ENCODE assay signal across 7 mouse cellular contexts in the genomic region with DNA sequence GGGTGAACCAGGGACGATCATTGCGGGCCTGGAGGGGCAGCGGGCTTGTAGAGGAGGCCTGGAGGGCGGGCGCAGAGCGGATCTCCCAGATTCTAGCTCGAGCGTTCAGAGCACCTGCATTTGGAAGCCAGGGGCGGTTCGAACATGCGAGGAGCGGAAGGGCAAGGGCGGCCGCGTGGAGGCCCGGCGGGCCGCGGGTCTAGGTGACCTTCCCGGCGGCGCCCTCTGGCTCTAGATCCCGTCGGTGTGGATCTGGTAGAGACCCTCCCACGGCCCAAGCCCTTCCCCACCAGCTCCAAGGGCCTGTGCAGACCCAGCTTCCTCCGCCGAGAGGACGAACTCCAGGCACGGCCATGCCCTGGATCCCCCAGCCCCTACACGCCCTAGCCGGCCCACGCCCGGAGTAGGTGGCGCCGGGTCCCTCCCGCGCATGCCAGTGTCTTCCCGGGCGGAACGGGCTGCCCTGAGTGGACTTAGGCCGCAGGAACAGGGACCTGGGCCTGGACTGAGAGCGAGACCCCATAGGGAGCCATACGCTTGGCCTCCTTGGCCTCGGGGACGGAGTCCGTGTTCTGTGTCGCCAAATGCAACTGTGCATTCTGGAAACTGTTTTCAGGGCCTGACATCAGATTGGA. TPM values are rescaled to one million over a fixed set of nuclear protein-coding genes. Genes with fewer than 3 reads are reported as not detected.
DNase-seq lines count a peak whose midpoint lies in the region; ATAC-seq and TF ChIP-seq lines count a peak whose summit lies in the region.

No protein-coding gene starts in this region.

- in situ Hi-C loops in CH12.LX (cut with MboI; ENCODE audit: low pct_ligation_motif_present, low pct_unique_long_range_greater_than_20kb, low sequenced_read_pairs) = no loop called here

- intact Hi-C loops in heart, postnatal 10 days (cut with DNase I) = no loop called here

- ATAC-seq in G1E (ENCODE audit: extremely low read depth, insufficient number of reproducible peaks, low FRiP score, poor library complexity, severe bottlenecking) = no peak
- ATAC-seq in embryonic facial prominence, embryonic 13.5 days (ENCODE audit: insufficient number of reproducible peaks, insufficient read depth, low FRiP score, low TSS enrichment, low read depth) = peak; percentile 22; the same call in 1 of the 2 replicates
- peak; percentile 25 for ATAC-seq in megakaryocyte, adult 5-6 weeks (ENCODE audit: poor library complexity, severe bottlenecking)
- peak; percentile 30 for ATAC-seq in stomach, embryonic 14.5 days (ENCODE audit: insufficient number of reproducible peaks, insufficient read depth, low FRiP score, low read depth)

- H3K4me2 ChIP-seq in CH12.LX (ENCODE audit: insufficient read depth, low read depth, poor library complexity, severe bottlenecking) = peak overlapping the region; percentile 72
- H3K4me2 ChIP-seq in embryonic facial prominence, embryonic 13.5 days = peak overlapping the region; percentile 92
- H3K4me2 ChIP-seq in stomach, embryonic 14.5 days (replicated peaks; ENCODE audit: low read depth, low read length) = peak overlapping the region; percentile 86

- peak overlapping the region; percentile 80 to 86 (median 84) for H3K4me3 ChIP-seq in CH12.LX (replicated peaks in 1 of 3; ENCODE audit: low read depth in 2 of 3, low read length in 2 of 3, poor library complexity in 1 of 3)
- peak overlapping the region; percentile 89 for H3K4me3 ChIP-seq in G1E (ENCODE audit: low read depth, low read length)
- peak overlapping the region; percentile 96 for H3K4me3 ChIP-seq in embryonic facial prominence, embryonic 13.5 days
- peak overlapping the region; percentile 93 for H3K4me3 ChIP-seq in stomach, embryonic 14.5 days (ENCODE audit: low read depth, low read length)

- dilution Hi-C loops in CH12.LX (cut with MboI; ENCODE audit: extremely low pct_ligation_motif_present, extremely low pct_unique_long_range_greater_than_20kb, low sequenced_read_pairs) = no loop called here

- H3K9ac ChIP-seq in CH12.LX (ENCODE audit: insufficient read depth, low read depth) = peak overlapping the region; percentile 90
- peak overlapping the region; percentile 96 for H3K9ac ChIP-seq in embryonic facial prominence, embryonic 13.5 days
- H3K9ac ChIP-seq in stomach, embryonic 14.5 days (replicated peaks; ENCODE audit: low read depth, low read length) = peak overlapping the region; percentile 95

- TF ChIP-seq CTCF in CH12.LX (conservative IDR thresholded peaks at IDR 0.05 in 1 of 2, IDR thresholded peaks at IDR 0.05 in 1 of 2; ENCODE audit: low read depth in 2 of 2, low read length in 2 of 2) (no peak), G1E (IDR thresholded peaks at IDR 0.05; ENCODE audit: low read depth, low read length) (no peak)

- peak overlapping the region; percentile 63 for H3K27ac ChIP-seq in CH12.LX (ENCODE audit: insufficient read depth, low read depth)
- H3K27ac ChIP-seq in embryonic facial prominence, embryonic 13.5 days = peak overlapping the region; percentile 94
- H3K27ac ChIP-seq in stomach, embryonic 14.5 days (ENCODE audit: low read length) = peak overlapping the region; percentile 85

- WGBS in embryonic facial prominence, embryonic 13.5 days = 1% methylated on average over 46 of the region's 47 CpGs
- WGBS in stomach, embryonic 14.5 days = under 1% methylated on average over 46 of the region's 47 CpGs

- peaks cover 6% of the 10 kb centered on the region for H3K9me3 ChIP-seq in CH12.LX (replicated peaks; ENCODE audit: low read length)
- H3K9me3 ChIP-seq in G1E (replicated peaks) = peaks cover 6% of the 10 kb centered on the region
- H3K9me3 ChIP-seq in embryonic facial prominence, embryonic 13.5 days = no peaks in the 10 kb centered on the region
- H3K9me3 ChIP-seq in stomach, embryonic 14.5 days (ENCODE audit: control insufficient read depth, low read depth, low read length) = no peaks in the 10 kb centered on the region

- H3K27me3 ChIP-seq in CH12.LX (replicated peaks) (no peaks in the 10 kb centered on the region), G1E (ENCODE audit: insufficient read depth, low read length) (no peaks in the 10 kb centered on the region)
- no peaks in the 10 kb centered on the region for H3K27me3 ChIP-seq in embryonic facial prominence, embryonic 13.5 days
- no peaks in the 10 kb centered on the region for H3K27me3 ChIP-seq in stomach, embryonic 14.5 days (ENCODE audit: control insufficient read depth, insufficient read depth, low read length)

- no peak for TF ChIP-seq EP300 in CH12.LX (IDR thresholded peaks at IDR 0.05; ENCODE audit: low read length)

- peaks cover 39% of the 10 kb centered on the region for H3K79me2 ChIP-seq in CH12.LX (replicated peaks; ENCODE audit: control insufficient read depth, extremely low read depth, insufficient read depth, poor library complexity, severe bottlenecking)

- DNase-seq in CH12.LX (ENCODE audit: extremely low read depth) (no peak), G1E (ENCODE audit: low spot score) (peak; percentile 63)
- DNase-seq in heart, postnatal 10 days = peak; percentile 71 to 73
- DNase-seq in kidney, postnatal 36 days = peak; percentile 89 to 91

- no peak for TF ChIP-seq RAD21 in CH12.LX (IDR thresholded peaks at IDR 0.05; ENCODE audit: low read depth, low read length)

- TF ChIP-seq POLR2A in CH12.LX (IDR thresholded peaks at IDR 0.05; ENCODE audit: low read depth, low read length) = no peak

- H3K4me1 ChIP-seq in CH12.LX (ENCODE audit: control insufficient read depth in 1 of 2, insufficient read depth in 2 of 2) (peaks cover 15 to 47% of the 10 kb centered on the region in 2 experiments), G1E (ENCODE audit: insufficient read depth, low read depth, low read length) (peaks cover 57% of the 10 kb centered on the region)
- H3K4me1 ChIP-seq in embryonic facial prominence, embryonic 13.5 days = peaks cover 51% of the 10 kb centered on the region
- peaks cover 48% of the 10 kb centered on the region for H3K4me1 ChIP-seq in stomach, embryonic 14.5 days (ENCODE audit: control insufficient read depth, insufficient read depth, low read length)

- H3K36me3 ChIP-seq in CH12.LX (replicated peaks in 1 of 2; ENCODE audit: control insufficient read depth in 1 of 2, insufficient read depth in 1 of 2, low read length in 1 of 2) (peaks cover 2 to 22% of the 10 kb centered on the region in 2 experiments), G1E (replicated peaks) (peaks cover 35% of the 10 kb centered on the region)
- H3K36me3 ChIP-seq in embryonic facial prominence, embryonic 13.5 days = no peaks in the 10 kb centered on the region
- no peaks in the 10 kb centered on the region for H3K36me3 ChIP-seq in stomach, embryonic 14.5 days (ENCODE audit: control insufficient read depth, insufficient read depth, low read length)

TF ChIP-seq in CH12.LX, 34 proteins besides CTCF, POLR2A, EP300 and RAD21:
- 0 out of 2 replicates have a peak, but pooled peaks have one; percentile 21 for TF ChIP-seq MAZ (IDR thresholded peaks at IDR 0.05; ENCODE audit: low read depth, low read length)
- peak; percentile 83 for TF ChIP-seq UBTF (IDR thresholded peaks at IDR 0.05; ENCODE audit: low read depth, low read length)
- no peak for TF ChIP-seq USF2 (conservative IDR thresholded peaks at IDR 0.05; ENCODE audit: low read depth, low read length)
- TF ChIP-seq NRF1 (IDR thresholded peaks at IDR 0.05; ENCODE audit: low read depth, low read length) = peak; percentile 76
- TF ChIP-seq MAX (IDR thresholded peaks at IDR 0.05; ENCODE audit: low read length) = peak; percentile 57; the same call in 1 of the 2 replicates

RNA-seq across cellular contexts. Expression of gene Vdac1, which starts 0.7 kb away (rescaled TPM):
- total RNA-seq in CH12.LX (2012; rRNA removed) (204 TPM in 2 replicates), CH12.LX (2014; rRNA removed) (266 and 289 TPM in 2 replicates), G1E (2014; fragmentation: Nextera tagmentation) (117 and 127 TPM in 2 replicates), G1E (2017) (184 and 207 TPM in 2 replicates)
- polyA plus RNA-seq in CH12.LX (2012; ENCODE audit: insufficient read length, low read depth) (315 and 330 TPM in 2 replicates), G1E (2012) (40.7 and 55.1 TPM in 2 replicates)
- 251 and 271 TPM in 2 replicates for polyA plus RNA-seq in embryonic facial prominence, embryonic 13.5 days (2015; fragmentation: Nextera tagmentation; extraction: Ambion mirVana)
- 100 to 1,000 TPM; 861 to 884 TPM for total RNA-seq in heart, postnatal 10 days (2021)
- 71.2 and 74.6 TPM in 2 replicates for total RNA-seq in megakaryocyte, adult 5-6 weeks (2015)
- total RNA-seq in megakaryocyte, adult 5-6 weeks (2017) = 116 and 128 TPM in 2 replicates
- 202 and 210 TPM in 2 replicates for polyA plus RNA-seq in stomach, embryonic 14.5 days (2014; fragmentation: Nextera tagmentation; extraction: Ambion mirVana)

RNA-seq across cellular contexts. Expression of gene 9530068E07Rik, which starts 34.8 kb away (rescaled TPM):
- total RNA-seq in CH12.LX (2012; rRNA removed) = 98.3 and 102 TPM in 2 replicates
- total RNA-seq in CH12.LX (2014; rRNA removed) = 153 and 157 TPM in 2 replicates
- 117 and 128 TPM in 2 replicates for polyA plus RNA-seq in CH12.LX (2012; ENCODE audit: insufficient read length, low read depth)
- total RNA-seq in G1E (2014; fragmentation: Nextera tagmentation) = 81.2 and 82.7 TPM in 2 replicates
- total RNA-seq in G1E (2017) = 53.0 and 53.8 TPM in 2 replicates
- polyA plus RNA-seq in G1E (2012) = 136 TPM in 2 replicates
- 198 and 229 TPM in 2 replicates for polyA plus RNA-seq in embryonic facial prominence, embryonic 13.5 days (2015; fragmentation: Nextera tagmentation; extraction: Ambion mirVana)
- 100 to 1,000 TPM; 111 to 117 TPM for total RNA-seq in heart, postnatal 10 days (2021)
- total RNA-seq in megakaryocyte, adult 5-6 weeks (2015) = 131 and 132 TPM in 2 replicates
- total RNA-seq in megakaryocyte, adult 5-6 weeks (2017) = 74.8 and 90.7 TPM in 2 replicates
- 212 and 229 TPM in 2 replicates for polyA plus RNA-seq in stomach, embryonic 14.5 days (2014; fragmentation: Nextera tagmentation; extraction: Ambion mirVana)
